Mouse (Mus musculus) CD4-positive, CD25-positive, alpha-beta regulatory T cell, adult 2 months (primary cell): ENCODE results near the gene Megf8.

ENCODE experiments used
- DNase-seq: peaks from one replicate; pipeline ENCODE4 v3.0.0-alpha.2; 2012; ENCODE audit warnings: low read depth, low spot score

Gene Megf8

DNA sequence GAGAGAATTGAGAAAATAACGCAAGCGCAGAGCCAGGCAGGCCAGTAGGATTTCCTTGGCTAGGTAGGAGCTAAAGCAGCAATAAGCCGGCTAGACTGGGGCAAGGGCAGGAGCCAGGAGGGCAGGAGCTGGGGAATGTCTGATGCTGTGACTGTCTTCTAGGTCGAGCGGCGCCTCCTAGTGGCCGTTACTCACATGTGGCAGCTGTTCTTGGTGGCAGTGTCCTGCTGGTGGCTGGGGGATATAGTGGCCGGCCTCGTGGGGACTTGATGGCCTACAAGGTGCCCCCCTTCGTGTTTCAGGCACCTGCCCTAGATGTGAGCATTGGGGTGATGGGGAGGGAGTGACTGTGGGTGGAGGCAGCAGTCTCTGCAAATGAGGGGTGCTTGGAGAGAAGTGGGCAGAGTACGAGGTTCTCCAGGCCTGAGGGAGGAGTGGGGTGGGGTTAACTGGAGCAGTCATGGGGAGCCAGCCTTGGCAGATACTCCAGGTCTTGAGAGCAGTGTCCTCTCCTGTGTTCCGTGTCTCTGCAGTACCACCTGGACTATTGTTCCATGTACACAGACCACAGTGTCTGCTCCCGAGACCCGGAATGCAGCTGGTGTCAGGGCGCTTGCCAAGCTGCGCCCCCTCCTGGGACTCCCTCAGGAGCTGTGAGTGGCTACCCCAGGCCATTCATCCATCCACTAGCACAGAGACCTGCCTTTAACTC lies 16.8 kb downstream of the Megf8 start:
- DNase-seq: peak; percentile 88

DNA sequence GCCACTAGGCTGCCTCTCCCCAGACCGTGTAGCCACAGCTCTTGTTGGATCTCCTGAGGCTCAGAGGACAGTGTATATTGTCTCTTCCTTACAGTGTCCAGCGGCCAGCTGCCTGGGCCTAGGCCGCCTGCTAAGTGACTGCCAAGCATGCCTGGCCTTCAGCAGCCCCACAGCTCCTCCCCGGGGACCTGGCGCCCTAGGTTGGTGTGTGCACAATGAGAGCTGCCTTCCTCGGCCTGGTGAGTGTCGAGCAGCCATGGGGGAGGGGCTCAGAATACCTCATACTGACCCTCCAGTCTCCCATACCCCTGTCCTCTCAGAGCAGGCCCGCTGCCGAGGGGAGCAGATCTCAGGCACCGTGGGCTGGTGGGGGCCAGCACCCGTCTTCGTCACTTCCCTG lies 17.5 kb downstream of the Megf8 start:
- no peak for DNase-seq

DNA sequence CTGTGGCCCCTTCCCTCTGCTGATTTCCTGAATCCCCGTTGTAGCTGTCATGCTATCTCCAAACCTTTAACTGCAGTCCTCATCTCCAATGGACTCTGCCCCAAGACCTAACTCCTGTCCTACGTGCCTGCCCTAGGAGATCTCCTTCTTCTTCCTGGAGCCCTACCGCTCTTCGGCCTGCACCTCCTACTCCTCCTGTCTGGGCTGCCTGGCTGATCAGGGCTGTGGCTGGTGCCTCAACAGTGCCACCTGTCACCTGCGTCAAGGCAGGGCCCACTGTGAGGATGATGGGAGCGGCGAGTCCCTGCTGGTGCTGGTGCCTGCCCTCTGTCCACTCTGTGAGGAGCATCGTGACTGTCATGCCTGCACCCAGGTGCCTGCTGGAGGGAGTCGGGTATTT lies 22.4 kb downstream of the Megf8 start:
- no peak for DNase-seq

DNA sequence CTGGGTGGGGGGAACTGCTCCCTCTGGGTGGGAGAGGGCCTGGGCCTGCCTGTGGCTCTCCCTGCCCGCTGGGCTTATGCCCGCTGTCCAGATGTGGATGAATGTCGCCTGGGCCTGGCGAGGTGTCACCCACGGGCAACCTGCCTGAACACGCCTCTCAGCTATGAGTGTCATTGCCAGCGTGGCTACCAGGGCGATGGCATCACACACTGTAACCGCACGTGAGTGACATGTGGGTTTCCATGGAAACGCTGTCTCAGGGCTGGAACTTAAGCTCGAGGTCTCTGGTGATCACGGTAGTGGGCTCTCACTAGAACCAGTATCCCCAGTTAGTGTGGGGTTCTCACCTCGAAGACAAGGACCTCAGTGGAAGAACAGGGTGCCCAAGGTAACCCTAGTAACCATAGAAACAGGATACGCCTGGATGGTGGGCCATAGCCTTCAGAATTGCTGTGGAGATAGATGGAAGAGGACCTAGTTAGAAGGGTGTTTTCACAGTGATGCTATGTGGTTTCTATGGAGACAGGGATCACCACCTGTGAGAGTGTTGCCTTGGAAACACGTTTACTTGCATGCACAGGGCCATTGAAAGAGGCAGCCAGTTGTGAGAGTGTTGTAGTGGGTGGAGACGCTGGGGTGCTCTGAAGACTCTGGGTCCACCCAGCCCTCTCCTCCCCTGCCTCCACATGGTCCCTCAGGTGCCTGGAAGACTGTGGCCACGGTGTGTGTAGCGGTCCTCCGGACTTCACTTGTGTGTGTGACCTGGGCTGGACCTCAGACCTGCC lies 24.2 kb downstream of the Megf8 start:
- no peak for DNase-seq

DNA sequence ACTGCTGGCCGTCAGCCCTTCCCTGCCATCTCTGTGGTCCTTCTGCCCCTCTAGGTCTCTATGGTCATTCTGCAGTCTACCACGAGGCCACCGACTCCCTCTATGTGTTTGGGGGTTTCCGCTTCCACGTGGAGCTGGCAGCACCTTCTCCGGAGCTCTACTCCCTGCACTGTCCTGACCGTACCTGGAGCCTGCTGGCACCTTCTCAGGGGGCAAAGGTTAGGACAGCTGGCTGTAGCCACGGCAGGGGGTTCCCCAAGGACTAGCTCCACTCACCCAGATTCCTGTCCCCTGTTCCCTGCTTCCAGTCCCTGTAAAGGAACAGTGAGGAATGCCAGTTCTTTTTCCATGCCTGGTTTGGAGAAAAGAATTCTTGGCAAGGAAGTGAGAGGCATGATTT lies 31.9 kb downstream of the Megf8 start:
- DNase-seq: no peak

DNA sequence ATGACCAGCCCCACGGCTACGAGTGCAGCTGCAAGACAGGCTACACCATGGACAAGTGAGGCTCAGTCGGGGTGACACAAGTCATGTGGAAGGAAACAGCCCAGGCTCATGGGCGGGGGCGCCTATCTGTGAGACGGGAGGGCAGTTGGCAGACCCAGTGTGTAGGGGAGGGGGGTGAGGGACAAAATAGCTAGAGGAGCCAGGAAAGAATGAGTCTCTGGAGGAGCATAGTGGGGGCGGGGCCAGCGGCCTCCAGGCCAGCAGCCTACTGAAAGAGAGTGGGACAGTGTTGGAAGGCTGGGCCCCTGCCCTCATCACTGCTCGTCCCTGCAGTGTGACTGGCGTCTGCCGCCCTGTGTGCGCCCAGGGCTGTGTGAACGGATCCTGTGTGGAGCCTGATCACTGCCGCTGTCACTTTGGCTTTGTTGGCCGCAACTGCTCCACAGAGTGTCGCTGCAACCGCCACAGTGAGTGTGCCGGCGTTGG lies 41.8 kb downstream of the Megf8 start:
- DNase-seq: no peak

DNA sequence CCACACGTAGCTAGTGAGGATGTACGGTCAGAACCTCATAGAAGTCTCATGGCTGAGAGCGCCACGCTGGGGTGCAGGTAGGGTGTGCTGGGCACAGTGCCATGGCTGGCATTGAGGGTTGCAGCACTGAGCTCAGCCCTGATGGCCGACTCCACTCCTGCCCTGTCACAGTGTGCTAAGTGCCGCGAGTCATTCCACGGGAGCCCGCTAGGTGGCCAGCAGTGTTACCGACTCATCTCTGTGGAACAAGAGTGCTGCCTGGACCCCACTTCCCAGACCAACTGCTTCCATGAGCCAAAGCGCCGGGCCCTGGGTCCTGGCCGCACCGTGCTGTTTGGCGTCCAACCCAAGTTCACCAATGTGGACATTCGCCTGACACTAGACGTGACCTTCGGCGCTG lies 46.2 kb downstream of the Megf8 start:
- no peak for DNase-seq

DNA sequence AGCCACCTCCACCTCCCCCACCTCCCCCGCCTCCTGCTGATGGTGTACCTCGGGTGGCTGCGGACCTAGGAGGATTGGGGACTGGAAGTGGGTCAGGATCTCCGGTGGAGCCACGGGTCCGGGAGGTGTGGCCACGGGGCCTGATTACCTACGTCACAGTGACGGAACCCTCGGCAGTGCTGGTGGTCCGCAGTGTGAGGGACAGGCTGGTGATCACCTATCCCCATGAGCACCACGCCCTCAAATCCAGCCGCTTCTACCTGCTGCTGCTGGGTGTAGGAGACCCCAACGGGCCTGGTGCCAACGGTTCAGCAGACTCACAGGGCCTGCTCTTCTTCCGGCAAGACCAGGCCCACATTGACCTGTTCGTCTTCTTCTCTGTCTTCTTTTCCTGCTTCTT lies 46.7 kb downstream of the Megf8 start:
- DNase-seq: no peak

DNA sequence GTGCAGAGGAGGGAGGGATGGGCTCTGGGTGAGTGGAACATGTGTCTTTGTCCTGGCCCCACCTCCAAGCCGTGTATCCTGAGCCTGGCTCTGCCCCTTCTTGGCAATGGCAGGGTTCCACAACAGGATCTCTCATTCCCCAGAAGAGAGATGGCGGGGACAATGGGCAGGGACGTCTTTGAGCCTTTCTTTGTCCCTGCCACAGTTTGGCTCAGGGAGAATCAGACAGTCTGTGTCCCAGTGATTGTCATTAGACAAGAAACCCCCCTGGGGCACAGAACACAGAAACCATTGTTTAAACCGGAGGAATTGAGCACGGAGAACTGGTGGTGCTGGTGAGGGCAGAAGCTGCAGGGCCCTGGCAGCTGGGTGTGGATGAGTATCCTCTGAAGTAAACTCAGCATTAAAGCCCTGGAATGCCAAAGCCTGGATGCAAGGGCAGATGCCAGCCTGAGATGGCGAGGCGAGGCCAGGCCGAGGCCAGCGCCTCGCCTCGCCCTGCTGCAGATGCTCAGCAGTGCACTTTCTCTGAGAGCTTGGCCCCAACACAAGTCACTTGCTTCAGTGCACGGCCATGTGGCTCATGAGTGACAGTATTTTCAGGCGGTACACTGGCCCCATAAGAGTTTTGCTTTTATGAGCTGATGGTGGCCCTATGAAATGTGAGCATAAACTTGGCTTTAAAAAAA lies 49.1 kb downstream of the Megf8 start:
- DNase-seq: no peak

DNA sequence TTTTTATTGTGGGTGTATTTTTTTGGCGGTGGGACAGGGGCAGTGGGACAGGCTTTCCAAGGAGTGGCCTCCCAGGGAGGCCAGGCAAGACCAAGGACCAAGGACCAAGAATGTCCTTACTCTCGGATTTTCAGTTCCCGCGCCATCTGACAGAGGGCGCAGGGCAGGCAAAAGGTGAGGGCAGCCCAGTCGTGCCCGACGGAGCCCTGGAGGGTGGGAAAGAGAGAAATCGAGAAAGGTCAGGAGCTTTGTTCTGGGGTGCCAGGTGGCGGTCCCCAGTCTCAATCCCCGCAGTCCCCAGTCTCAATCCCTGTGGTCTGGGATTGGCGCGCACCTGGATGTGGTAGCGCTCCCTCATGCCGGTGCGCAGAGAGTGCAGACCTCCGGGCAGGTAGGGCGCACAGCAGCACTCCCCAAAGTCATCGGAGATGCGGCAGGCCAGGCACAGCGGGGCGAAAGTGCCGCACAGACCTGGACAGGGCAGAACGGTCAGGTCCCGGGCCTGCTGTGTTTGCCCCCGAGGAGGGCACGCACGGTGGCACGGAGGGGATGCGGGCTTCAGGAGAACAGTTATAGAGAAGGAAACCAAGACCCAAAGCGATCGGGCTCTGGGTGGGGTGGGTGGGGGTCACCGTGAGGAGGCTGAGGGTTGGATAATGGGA lies 50.8 kb downstream of the Megf8 start:
- DNase-seq: peak; percentile 43

DNA sequence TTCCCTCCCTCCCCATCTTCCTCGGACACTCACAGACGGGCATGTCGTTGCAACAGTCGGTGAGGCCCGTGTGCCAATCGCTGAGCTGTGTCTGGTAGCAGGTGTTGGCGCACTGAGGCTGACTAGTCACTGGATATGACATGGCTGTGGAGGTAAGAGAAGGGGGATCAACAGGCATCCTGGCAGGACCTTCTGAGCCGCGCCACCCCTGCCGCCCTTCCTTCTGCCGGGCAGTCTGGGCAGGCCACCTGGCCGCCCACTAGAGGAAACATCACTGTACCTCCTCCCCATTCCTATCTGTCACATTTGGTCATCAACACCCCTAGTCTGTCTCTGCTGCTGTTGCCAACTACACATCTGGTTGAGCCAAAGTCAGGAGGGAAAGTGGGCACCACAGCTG lies 51.4 kb downstream of the Megf8 start:
- no peak for DNase-seq

DNA sequence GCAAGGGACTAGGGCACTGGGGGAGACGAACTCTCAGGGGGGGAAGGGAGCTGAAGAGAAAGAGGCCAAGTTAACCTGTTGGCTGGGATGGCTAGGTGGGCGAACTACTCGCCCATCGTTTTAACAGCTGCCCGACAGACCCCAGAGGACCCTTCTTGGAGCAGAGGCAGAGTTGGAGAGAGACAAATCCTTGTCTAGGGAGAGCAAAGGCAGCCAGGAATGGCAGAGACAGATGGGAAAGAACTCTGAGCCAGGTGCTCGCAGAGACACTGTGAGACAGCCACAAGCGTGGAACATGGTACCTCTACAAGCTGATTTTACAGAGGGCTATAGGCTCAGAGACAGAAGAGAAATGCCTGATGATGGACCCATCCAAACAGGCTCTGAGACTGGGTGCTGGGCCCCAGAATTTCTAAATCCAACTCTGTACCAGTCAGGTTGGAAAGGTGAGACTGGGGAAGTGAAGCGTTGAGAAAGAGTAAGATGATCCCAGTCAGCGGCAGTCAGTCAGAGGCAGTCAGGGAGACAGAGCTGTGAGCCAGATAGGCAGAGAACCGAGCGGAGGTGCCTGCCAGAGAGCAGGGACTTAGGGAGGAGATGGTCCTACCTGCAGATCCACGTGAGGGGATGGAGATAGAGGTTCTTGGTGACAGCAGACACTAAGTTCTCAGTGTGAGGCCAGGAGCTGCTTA lies 52.2 kb downstream of the Megf8 start, which contains the start of gene Cnfn:
Gene Cnfn (minus strand): TSS at position 667 of the 692 bp plus-strand sequence.
- DNase-seq: no peak

DNA sequence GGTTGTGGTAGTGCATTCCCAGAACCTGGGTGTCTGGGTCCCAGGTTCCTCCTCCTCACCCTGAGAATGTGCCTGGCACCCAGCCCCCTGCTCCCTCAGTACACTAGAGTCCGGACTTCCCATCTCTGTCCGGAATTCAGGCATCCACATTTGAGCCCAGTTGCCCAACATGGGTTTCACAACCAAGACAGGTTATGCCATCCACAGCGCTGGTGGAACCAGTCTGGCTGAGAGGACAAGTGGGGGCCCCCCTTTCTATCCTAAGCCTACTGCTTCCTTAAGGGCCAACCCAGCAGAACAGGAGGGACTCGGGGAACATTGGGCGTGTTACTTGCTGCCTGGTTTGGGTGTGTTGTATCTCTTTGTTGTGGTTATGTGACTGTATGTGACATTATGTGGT lies 55.5 kb downstream of the Megf8 start:
- DNase-seq: no peak

DNA sequence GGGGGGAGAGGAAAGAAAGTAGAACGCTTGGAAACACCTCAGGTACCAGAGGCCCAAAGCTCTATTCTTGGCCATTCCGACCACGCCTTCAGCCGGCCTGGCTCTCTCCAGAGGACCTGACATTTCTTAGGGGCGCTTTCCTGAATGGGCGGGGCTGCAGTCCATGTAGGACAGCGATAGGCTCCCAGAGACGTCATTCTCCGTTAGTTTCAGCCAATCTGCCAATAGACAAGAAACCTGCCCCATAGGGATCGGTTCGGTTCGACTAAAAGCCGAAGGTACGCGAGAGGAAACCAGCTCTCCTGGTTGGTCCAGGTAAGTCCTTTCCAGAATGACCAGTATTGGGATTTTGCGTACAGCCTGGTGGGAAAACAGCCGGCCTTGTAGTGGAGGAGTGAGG lies 59.6 kb downstream of the Megf8 start:
- no peak for DNase-seq

DNA sequence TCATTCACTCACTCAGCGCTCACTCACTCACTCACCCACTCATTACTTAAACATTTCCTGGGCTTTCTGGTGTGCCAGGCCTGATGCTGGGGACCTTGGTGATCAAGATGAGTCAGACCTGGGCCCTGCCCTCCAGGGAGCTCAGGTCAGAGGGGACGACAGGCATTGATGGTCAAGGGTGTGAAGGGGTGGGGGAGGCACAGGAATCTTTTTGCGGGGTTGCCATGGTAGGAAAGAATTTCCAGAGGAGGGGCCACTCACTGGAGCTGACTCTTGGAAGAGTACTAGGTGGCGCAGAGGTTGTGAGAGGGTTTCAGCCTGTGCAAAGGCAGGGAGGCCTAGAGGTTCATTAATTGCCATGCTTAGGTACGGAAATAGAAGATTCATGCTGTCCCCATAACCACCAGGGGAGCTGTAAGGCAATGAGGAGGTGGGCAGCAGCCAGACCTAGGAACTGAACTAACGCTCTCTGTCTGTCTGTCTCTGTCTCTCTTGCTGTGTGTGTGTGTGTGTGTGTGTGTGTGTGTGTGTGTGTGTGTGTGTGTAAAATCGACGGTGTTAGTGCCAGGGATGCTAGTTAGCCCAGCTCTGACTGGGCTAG lies 60.2 kb downstream of the Megf8 start:
- peak; percentile 25 for DNase-seq

DNA sequence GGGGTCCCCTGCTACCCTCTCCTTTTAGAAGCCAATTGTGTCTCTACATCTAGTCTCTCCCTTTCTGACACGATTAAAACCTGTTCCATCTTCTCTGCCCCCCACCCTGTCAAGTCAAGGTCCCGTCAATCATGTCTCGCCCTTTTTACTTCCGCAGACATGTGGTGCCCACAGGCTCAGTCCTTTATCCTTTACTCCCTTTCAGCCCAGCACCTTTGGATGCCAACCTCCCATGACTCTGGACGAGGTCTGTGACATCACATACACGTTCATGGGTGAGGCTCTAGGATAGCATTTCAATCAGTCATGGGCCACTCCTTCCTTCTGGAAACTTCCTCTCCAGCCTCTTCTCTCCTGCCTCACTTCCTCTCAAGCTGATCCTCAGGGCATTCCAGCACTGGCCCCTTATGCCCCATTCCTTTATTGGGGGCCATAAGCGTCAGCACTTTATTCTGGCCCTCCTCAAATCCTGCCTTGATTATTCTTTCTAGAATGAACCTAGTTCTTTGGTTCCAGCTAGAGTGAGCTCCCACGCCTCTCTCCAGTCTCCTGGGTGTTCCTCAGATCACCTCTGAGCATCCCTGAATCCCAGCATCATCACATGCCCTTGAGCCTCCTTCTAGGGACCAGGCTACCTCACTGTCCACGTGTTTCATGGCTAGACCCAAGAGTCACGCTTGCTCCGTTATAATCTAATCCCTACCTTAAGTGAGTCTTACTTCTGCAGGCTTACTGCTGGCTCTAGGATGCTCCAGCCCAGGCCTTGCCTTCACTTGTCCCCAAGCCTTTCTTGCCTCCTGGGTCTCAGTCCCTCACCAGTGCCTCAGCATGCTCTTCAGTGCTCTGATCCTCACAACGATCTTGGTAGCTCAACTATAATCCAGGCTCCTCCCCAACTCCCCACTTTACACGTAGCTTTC lies 61.5 kb downstream of the Megf8 start:
- no peak for DNase-seq

DNA sequence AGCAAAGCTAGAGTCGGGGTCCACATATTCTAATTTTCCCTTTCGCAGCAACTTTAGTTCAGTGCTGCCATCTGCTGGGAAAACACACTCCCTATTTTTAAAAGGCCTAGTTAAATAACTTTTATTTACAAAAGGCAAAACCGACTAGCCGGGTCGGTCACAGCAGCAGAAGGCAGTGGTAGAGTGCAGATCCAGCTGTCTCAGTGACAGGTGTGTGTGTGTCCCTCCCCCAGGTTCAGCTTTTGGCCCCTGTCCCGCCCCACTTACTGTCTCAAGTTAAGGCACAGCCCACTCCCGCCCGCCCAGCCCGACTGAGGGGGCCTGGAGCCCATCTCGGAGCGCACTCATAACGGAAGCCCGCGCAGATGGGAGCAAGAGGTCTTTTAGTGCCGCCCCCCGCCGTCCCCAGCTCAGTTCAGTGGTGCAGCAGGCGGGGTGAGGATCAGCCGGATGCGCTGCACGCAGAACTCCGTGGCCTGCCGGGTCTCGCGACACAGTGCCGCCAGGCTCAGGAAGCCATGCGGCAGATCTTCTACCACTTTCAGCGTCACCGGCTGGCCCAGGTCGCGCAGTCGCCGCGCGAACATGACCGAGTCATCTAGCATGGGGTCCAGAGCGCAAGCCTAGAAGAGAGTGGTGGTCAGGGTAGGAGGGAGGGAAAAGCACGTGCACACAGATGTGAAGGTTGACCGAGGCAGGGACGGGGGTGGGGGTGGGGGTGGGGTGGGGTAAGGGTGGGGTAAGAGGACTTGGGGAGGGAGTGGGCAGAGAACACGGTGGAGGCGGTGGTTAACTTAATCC lies 62.8 kb downstream of the Megf8 start:
- DNase-seq: peak; percentile 90

DNA sequence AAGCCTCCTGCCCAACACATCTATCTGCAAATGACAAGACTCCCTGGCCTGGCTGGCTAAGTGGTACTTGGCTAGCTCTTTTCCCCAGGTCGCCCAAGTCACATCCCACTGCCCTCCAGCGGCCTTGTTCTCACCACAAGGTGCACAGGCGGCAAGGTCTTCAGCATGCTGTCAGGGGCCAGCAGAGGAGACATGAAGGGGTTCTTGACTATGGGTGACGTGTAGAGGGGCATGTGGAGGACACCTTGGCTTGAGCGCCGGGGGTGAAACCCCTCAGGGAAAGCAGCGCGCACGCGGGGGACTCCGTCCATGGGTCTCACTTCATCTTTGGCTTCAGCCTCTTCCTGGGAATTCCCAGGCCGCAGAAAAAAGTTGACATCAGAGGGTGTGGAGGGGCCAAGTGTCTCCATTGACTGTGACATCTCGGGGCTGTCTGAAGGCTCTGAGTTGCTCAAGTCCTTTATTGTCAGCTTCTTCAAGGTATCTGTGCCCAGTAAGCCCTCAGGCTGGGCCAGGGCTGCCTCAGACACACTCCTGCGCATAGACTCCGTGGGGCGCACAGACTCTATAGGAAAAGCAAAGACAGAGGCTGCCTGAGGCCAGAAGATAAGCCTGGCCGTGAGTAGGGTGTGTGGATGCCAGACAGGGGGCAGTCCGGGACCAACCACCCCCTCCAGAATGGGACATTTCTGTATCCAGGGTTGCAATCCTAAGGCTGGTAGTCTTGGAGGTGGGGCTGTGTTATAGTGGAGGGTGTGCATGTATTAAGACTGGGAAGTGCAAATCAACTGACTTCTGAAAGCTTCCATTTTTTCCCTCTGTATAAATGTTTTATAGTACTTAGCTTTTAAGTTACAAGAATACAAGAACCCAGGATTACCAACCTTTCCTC lies 63.7 kb downstream of the Megf8 start:
- DNase-seq: peak; percentile 47
